Mouse (Mus musculus) kidney, embryonic 15.5 days (tissue): ENCODE data around the gene Lyz2. TPM values are rescaled to one million over a fixed set of nuclear protein-coding genes. Genes with fewer than 3 reads are reported as not detected.
"Not testable (repeated sequence)": the region's sequence is repeated elsewhere in the genome, so short reads cannot be mapped to it uniquely, and the experiment has no call there.

Experiments used
- ATAC-seq: fragments of 200-750 bp; cut with Nextera tagmentation; replicated peaks from 2 replicates; pipeline ENCODE4 v1.8.0; 2017; ENCODE audit warnings: moderate TSS enrichment; ENCODE audit not compliant: low FRiP score
- H3K27ac ChIP-seq: fragments of 300-500 bp; sonication (generic); 2 replicates; pipeline ENCODE4 v1.5.1; 2015; ENCODE audit warnings: mild to moderate bottlenecking, inconsistent platforms
- H3K27me3 ChIP-seq: fragments of 300-500 bp; sonication (generic); 2 replicates; pipeline ENCODE4 v1.6.1; 2015; ENCODE audit warnings: inconsistent platforms
- H3K36me3 ChIP-seq: fragments of 300-500 bp; sonication (generic); 2 replicates; pipeline ENCODE4 v1.6.1; 2015; ENCODE audit warnings: inconsistent platforms
- H3K4me1 ChIP-seq: fragments of 300-500 bp; sonication (generic); 2 replicates; pipeline ENCODE4 v1.6.1; 2015; ENCODE audit warnings: inconsistent platforms
- H3K4me2 ChIP-seq: fragments of 300-500 bp; sonication (generic); 2 replicates; pipeline ENCODE4 v1.6.1; 2015; ENCODE audit warnings: moderate library complexity, mild to moderate bottlenecking, inconsistent platforms
- H3K4me3 ChIP-seq: fragments of 300-500 bp; sonication (generic); replicated peaks from 2 replicates; pipeline ENCODE4 v1.5.1; 2015; ENCODE audit warnings: mild to moderate bottlenecking, inconsistent platforms
- H3K9ac ChIP-seq: fragments of 300-500 bp; sonication (generic); 2 replicates; pipeline ENCODE4 v1.6.1; 2015; ENCODE audit warnings: mild to moderate bottlenecking, inconsistent platforms
- H3K9me3 ChIP-seq: fragments of 300-500 bp; sonication (generic); replicated peaks from 2 replicates; pipeline ENCODE4 v1.6.1; 2016; ENCODE audit warnings: inconsistent platforms
- WGBS: fragments of 180-500 bp; shearing (Covaris S2); methylation state at CpG from one replicate; pipeline ENCODE4 v1.1.7; 2015; ENCODE audit warnings: mixed read lengths; 5-methylcytosine and 5-hydroxymethylcytosine counted together
- polyA plus RNA-seq: library from polyadenylated mRNA; unstranded; fragments of >200 nt; fragmentation: Nextera tagmentation; extraction: Ambion mirVana; gene quantifications from 2 replicates; pipeline ENCODE4 v1.2.1, GENCODE M21; 2015

Lyz2 gene
- polyA plus RNA-seq, 1 experiment from 2014 or later = 78.0 TPM

GRCm38 (mm10) chr10:117283196-117283595, 1.1 kb upstream of the Lyz2 start:
- 83% methylated on average over 4 of the region's 4 CpGs for WGBS
- not testable (repeated sequence) for H3K4me2 ChIP-seq, H3K27ac ChIP-seq, H3K36me3 ChIP-seq, H3K9me3 ChIP-seq, H3K27me3 ChIP-seq, ATAC-seq, H3K9ac ChIP-seq, H3K4me1 ChIP-seq, H3K4me3 ChIP-seq

GRCm38 (mm10) chr10:117282551-117282950, 430 bp upstream of the Lyz2 start:
- Histone ChIP-seq H3K4me1 (no peaks in the 10 kb centered on the region), H3K27me3 (no peaks in the 10 kb centered on the region), H3K4me3 (no peak overlapping the region), H3K4me2 (no peak overlapping the region), H3K36me3 (no peaks in the 10 kb centered on the region), H3K9me3 (no peaks in the 10 kb centered on the region), H3K9ac (no peak overlapping the region), H3K27ac (no peak overlapping the region)
- no peak for ATAC-seq
- 83% methylated on average over 2 of the region's 2 CpGs for WGBS

GRCm38 (mm10) chr10:117281381-117281920, 670 bp downstream of the Lyz2 start:
- Histone ChIP-seq H3K9ac (no peak overlapping the region), H3K27ac (no peak overlapping the region), H3K36me3 (no peaks in the 10 kb centered on the region), H3K4me2 (no peak overlapping the region), H3K9me3 (no peaks in the 10 kb centered on the region), H3K4me3 (no peak overlapping the region), H3K27me3 (no peaks in the 10 kb centered on the region), H3K4me1 (no peaks in the 10 kb centered on the region)
- no peak for ATAC-seq
- WGBS = 84% methylated on average over 7 of the region's 7 CpGs

- H3K4me3 ChIP-seq = no peak overlapping the region
- H3K36me3 ChIP-seq = no peaks in the 10 kb centered on the region
- H3K9me3 ChIP-seq = no peaks in the 10 kb centered on the region
- no peaks in the 10 kb centered on the region for H3K4me1 ChIP-seq
- no peak overlapping the region for H3K27ac ChIP-seq
- no peak overlapping the region for H3K9ac ChIP-seq
- H3K4me2 ChIP-seq = no peak overlapping the region
- H3K27me3 ChIP-seq = no peaks in the 10 kb centered on the region
- 74% methylated on average over 1 of the region's 1 CpGs for WGBS
- no peak for ATAC-seq
Measured at GRCm38 (mm10) chr10:117280000-117280399, 2.1 kb downstream of the Lyz2 start.

- not testable (repeated sequence) for H3K4me1 ChIP-seq, H3K4me2 ChIP-seq, H3K27me3 ChIP-seq, H3K9ac ChIP-seq, ATAC-seq, H3K9me3 ChIP-seq, H3K36me3 ChIP-seq, H3K4me3 ChIP-seq, H3K27ac ChIP-seq
- 70% methylated on average over 2 of the region's 2 CpGs for WGBS
Measured at GRCm38 (mm10) chr10:117278510-117278909, 3.6 kb downstream of the Lyz2 start.

- not testable (repeated sequence) for H3K9me3 ChIP-seq, ATAC-seq, H3K4me2 ChIP-seq, H3K4me3 ChIP-seq, H3K9ac ChIP-seq, H3K36me3 ChIP-seq, H3K27me3 ChIP-seq, H3K27ac ChIP-seq, H3K4me1 ChIP-seq
- WGBS = 86% methylated on average over 9 of the region's 9 CpGs
Measured at GRCm38 (mm10) chr10:117277779-117278178, 4.3 kb downstream of the Lyz2 start.

DNA sequence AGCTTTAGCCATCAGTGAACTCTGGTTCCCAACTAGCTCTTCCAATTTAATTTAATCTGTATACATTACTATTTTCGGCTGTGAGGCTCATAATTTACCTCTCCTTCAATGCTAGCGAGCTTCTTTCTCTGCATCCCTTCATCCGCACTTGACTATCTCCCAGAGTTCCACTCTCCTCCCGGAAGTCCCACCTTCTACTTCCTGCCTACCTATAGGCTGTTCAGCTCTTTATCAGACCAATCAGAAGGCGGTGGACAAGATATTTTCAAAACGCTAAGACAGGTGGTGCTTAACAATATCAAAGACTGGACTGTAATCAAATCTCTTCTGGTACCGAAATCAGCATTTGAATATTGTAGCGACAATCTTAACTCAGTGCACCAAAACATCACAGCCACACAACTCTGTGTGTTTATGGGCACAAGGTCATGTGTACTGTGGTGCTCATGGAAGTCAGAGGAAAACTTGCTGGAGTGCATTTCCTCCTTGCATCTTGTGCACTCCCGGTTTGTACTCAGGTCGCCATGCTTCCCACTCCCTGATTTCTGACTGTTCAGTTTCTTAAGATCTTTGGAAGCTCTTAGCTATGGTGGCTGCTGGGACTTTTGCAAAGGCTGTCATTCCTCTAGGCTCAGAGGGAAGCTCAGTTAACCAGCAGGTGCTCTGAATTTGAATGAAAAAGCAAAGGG, 6.3 kb downstream of the Lyz2 start:
- no peak for ATAC-seq
- no peak overlapping the region for H3K9ac ChIP-seq
- no peaks in the 10 kb centered on the region for H3K36me3 ChIP-seq
- no peaks in the 10 kb centered on the region for H3K4me1 ChIP-seq
- H3K27ac ChIP-seq = no peak overlapping the region
- 84% methylated on average over 10 of the region's 10 CpGs for WGBS
- H3K4me3 ChIP-seq = no peak overlapping the region
- no peaks in the 10 kb centered on the region for H3K27me3 ChIP-seq
- H3K4me2 ChIP-seq = no peak overlapping the region
- H3K9me3 ChIP-seq = no peaks in the 10 kb centered on the region

DNA sequence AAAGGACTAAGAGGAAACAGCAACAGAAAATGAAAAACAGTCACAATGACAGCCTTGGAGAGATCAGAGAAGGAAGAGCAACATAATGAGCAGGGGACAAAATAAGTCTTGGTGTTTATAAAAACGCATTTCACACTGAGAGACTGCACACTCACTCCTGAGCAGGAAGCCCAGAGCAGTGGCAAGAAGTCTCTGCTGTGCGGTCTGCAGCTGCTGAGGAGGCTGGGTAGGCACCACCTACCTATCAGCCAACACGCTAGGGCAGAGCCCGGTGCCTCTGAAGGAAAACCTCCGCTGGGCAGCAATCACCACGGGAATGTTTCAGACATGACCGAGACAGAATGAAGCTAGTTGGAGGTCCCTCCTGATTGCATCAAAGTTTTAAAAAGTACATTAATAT, 7.5 kb downstream of the Lyz2 start:
- not testable (repeated sequence) for H3K4me2 ChIP-seq, H3K27ac ChIP-seq, H3K4me3 ChIP-seq, H3K36me3 ChIP-seq, H3K9me3 ChIP-seq, H3K4me1 ChIP-seq, H3K9ac ChIP-seq, ATAC-seq, H3K27me3 ChIP-seq
- WGBS = 78% methylated on average over 4 of the region's 7 CpGs

DNA sequence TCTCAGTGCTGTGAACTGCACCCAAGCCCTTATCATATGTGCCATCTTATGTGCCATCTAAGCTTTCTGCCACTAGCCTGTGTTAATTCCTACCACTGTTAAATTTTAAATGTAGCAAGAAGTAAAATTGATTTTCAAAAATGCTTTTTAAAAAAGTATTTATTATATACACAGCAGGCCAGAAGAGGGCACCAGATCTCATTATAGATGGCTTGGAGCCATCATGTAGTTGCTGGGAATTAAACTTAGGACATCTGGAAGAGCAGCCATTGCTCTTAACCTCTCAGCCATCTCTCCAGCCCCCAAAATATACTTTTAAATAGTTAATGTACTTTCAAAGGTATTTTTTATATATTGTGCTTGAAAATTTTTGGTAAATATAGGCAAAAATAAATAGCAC, 10.1 kb downstream of the Lyz2 start:
- no peak overlapping the region for H3K9ac ChIP-seq
- no peaks in the 10 kb centered on the region for H3K4me1 ChIP-seq
- H3K9me3 ChIP-seq = no peaks in the 10 kb centered on the region
- no peak for ATAC-seq
- H3K36me3 ChIP-seq = no peaks in the 10 kb centered on the region
- no peak overlapping the region for H3K4me3 ChIP-seq
- H3K4me2 ChIP-seq = no peak overlapping the region
- no peaks in the 10 kb centered on the region for H3K27me3 ChIP-seq
- no peak overlapping the region for H3K27ac ChIP-seq

DNA sequence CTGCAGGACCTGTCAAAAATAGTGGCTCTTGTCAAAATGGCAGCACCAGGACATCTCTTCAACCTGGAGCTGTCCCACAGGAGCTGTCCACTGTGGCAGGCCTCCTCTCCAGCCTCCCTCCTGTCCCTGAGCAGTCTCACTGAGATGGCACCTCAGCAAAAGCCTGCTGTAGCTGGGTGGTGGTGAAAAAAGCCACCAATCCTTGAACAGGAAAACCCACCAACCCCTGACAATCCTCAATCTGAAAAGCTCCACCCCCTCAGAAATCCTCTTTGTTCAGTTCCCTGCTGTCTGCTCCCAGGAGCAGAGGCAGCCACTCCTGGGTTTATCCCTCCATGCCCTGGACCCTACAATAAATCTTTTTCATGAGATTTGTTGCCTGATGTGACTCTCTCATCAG, 22.3 kb downstream of the Lyz2 start:
- Histone ChIP-seq H3K4me1 (no peaks in the 10 kb centered on the region), H3K36me3 (no peaks in the 10 kb centered on the region), H3K4me3 (no peak overlapping the region), H3K27ac (no peak overlapping the region), H3K27me3 (no peaks in the 10 kb centered on the region), H3K4me2 (no peak overlapping the region), H3K9ac (no peak overlapping the region), H3K9me3 (peaks cover 5% of the 10 kb centered on the region; the same call in 1 of the 2 replicates)
- no peak for ATAC-seq

- ATAC-seq = no peak
- Histone ChIP-seq H3K27me3 (no peaks in the 10 kb centered on the region), H3K4me3 (no peak within 1 kb of the TSS), H3K4me2 (no peak within 1 kb of the TSS), H3K9me3 (no peaks in the 10 kb centered on the region), H3K36me3 (no peaks in the 10 kb centered on the region), H3K27ac (no peak within 1 kb of the TSS), H3K4me1 (peaks cover 9% of the 10 kb centered on the region), H3K9ac (no peak within 1 kb of the TSS)
- WGBS = 89% methylated on average over 12 of the region's 12 CpGs
Measured at GRCm38 (mm10) chr10:117238603-117239002, 43.5 kb downstream of the Lyz2 start, which contains the start of gene 9530003J23Rik. Gene 9530003J23Rik, minus strand, starts transcription at chr10:117238703.

DNA sequence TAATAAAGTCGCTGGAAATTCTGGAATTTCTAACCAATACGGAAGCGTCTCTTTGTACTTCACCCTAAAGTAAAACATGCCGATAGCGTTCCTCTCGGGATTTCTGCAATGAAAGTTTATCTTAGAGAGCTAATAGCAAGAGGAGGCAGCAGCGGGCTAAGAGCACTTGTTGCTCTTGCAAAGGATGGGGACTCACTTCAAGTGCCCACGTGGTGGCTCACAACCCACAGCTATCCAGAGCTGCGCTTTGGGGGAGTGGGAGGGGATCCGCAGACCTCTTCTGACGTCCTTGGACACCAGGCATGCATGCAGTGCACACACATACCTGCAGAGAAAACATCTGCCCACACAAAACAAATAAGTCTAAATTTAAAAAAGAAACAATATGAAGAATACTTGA, 46.3 kb downstream of the Lyz2 start:
- H3K4me3 ChIP-seq = no peak overlapping the region
- no peaks in the 10 kb centered on the region for H3K9me3 ChIP-seq
- 57% methylated on average over 11 of the region's 11 CpGs for WGBS
- no peaks in the 10 kb centered on the region for H3K36me3 ChIP-seq
- no peaks in the 10 kb centered on the region for H3K27me3 ChIP-seq
- no peak for ATAC-seq
- H3K4me2 ChIP-seq = no peak overlapping the region
- H3K9ac ChIP-seq = no peak overlapping the region
- peaks cover 15% of the 10 kb centered on the region for H3K4me1 ChIP-seq
- H3K27ac ChIP-seq = no peak overlapping the region

- 58% methylated on average over 4 of the region's 4 CpGs for WGBS
- no peak for ATAC-seq
- H3K4me2 ChIP-seq = no peak overlapping the region
- no peaks in the 10 kb centered on the region for H3K36me3 ChIP-seq
- H3K27ac ChIP-seq = no peak overlapping the region
- H3K9ac ChIP-seq = no peak overlapping the region
- peaks cover 23% of the 10 kb centered on the region for H3K4me1 ChIP-seq
- no peak overlapping the region for H3K4me3 ChIP-seq
- H3K27me3 ChIP-seq = no peaks in the 10 kb centered on the region
- H3K9me3 ChIP-seq = no peaks in the 10 kb centered on the region
Measured at GRCm38 (mm10) chr10:117234825-117235224, 47.3 kb downstream of the Lyz2 start.
